Comparison of ENCODE assay signal across 8 mouse cellular contexts in the genomic region with DNA sequence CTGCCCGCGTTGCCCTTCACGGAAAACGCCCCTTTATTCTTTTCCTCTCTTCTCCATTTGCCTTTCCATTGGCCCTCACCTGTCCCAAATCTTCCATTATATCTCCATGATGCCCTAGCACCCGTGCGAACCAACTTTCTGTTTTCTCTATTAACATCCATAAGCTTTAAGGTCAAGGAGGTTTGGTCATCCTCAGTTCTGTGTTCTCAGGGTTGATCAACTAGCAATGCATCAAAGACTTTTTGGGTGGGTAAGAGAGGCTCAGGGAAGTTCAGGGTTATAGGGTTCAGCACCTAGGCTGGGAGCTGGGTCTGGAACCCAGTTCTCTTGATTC. TPM values are rescaled to one million over a fixed set of nuclear protein-coding genes. Genes with fewer than 3 reads are reported as not detected.
DNase-seq lines count a peak whose midpoint lies in the region; ATAC-seq and TF ChIP-seq lines count a peak whose summit lies in the region.

A gene (plus strand): TSS at position 301 of the 334 bp plus-strand sequence.

- no peak for TF ChIP-seq CTCF in E14TG2a.4 (conservative IDR thresholded peaks at IDR 0.05; ENCODE audit: low read length)

- ATAC-seq in hindbrain, embryonic 12.5 days (ENCODE audit: low FRiP score) = no peak
- no peak for ATAC-seq in liver, embryonic 13.5 days (ENCODE audit: low read depth)
- no peak for ATAC-seq in inflammation-experienced regulatory T-cells, adult 6 months

- H3K27me3 ChIP-seq in heart, embryonic 10.5 days (ENCODE audit: insufficient read depth, poor library complexity, severe bottlenecking) = peaks cover 80% of the 10 kb centered on the region
- peaks cover 68% of the 10 kb centered on the region for H3K27me3 ChIP-seq in E14TG2a.4 (ENCODE audit: insufficient read depth, low read length)
- H3K27me3 ChIP-seq in hindbrain, embryonic 12.5 days = peaks cover 18% of the 10 kb centered on the region
- peaks cover 72% of the 10 kb centered on the region for H3K27me3 ChIP-seq in liver, embryonic 13.5 days

- peak within 1 kb of the TSS; percentile 79 for H3K27ac ChIP-seq in heart, embryonic 10.5 days
- peak within 1 kb of the TSS; percentile 98 for H3K27ac ChIP-seq in hindbrain, embryonic 12.5 days
- no peak within 1 kb of the TSS for H3K27ac ChIP-seq in liver, embryonic 13.5 days

- peak within 1 kb of the TSS; percentile 80 for H3K4me2 ChIP-seq in hindbrain, embryonic 12.5 days (replicated peaks)
- H3K4me2 ChIP-seq in liver, embryonic 13.5 days = peak within 1 kb of the TSS; percentile 67

- WGBS in heart, embryonic 10.5 days = 26% methylated on average over 6 of the region's 6 CpGs
- WGBS in hindbrain, embryonic 12.5 days = 23% methylated on average over 6 of the region's 6 CpGs
- WGBS in liver, embryonic 13.5 days (ENCODE audit: insufficient replicate concordance) = 30% methylated on average over 6 of the region's 6 CpGs

- H3K9me3 ChIP-seq in heart, embryonic 10.5 days = no peaks in the 10 kb centered on the region
- H3K9me3 ChIP-seq in E14TG2a.4 (ENCODE audit: low read length) = no peaks in the 10 kb centered on the region
- no peaks in the 10 kb centered on the region for H3K9me3 ChIP-seq in hindbrain, embryonic 12.5 days (replicated peaks)
- no peaks in the 10 kb centered on the region for H3K9me3 ChIP-seq in liver, embryonic 13.5 days (replicated peaks)

- DNase-seq in heart, embryonic 10.5 days (ENCODE audit: low spot score) = no peak
- DNase-seq in heart, adult 9 months (ENCODE audit: low spot score in 2 of 2) = no peak
- no peak for DNase-seq in liver, embryonic 13.5 days
- no peak for DNase-seq in frontal cortex, postnatal 10 days (ENCODE audit: low spot score in 2 of 2)
- DNase-seq in urinary bladder, adult 2 months (ENCODE audit: low spot score) = no peak

- peak within 1 kb of the TSS; percentile 71 for H3K4me3 ChIP-seq in heart, embryonic 10.5 days
- H3K4me3 ChIP-seq in E14TG2a.4 (replicated peaks; ENCODE audit: low read length) = peak within 1 kb of the TSS; percentile 87
- peak within 1 kb of the TSS; percentile 81 for H3K4me3 ChIP-seq in hindbrain, embryonic 12.5 days
- H3K4me3 ChIP-seq in liver, embryonic 13.5 days (replicated peaks) = peak within 1 kb of the TSS; percentile 51

- H3K36me3 ChIP-seq in heart, embryonic 10.5 days = no peaks in the 10 kb centered on the region
- H3K36me3 ChIP-seq in E14TG2a.4 (ENCODE audit: insufficient read depth, low read length) = peaks cover 7% of the 10 kb centered on the region
- peaks cover 13% of the 10 kb centered on the region for H3K36me3 ChIP-seq in hindbrain, embryonic 12.5 days
- H3K36me3 ChIP-seq in liver, embryonic 13.5 days = no peaks in the 10 kb centered on the region

- peak within 1 kb of the TSS; percentile 91 for H3K9ac ChIP-seq in hindbrain, embryonic 12.5 days
- H3K9ac ChIP-seq in liver, embryonic 13.5 days = no peak within 1 kb of the TSS

- H3K4me1 ChIP-seq in heart, embryonic 10.5 days = peaks cover 31% of the 10 kb centered on the region
- peaks cover 42% of the 10 kb centered on the region for H3K4me1 ChIP-seq in E14TG2a.4 (replicated peaks; ENCODE audit: low read depth, low read length)
- H3K4me1 ChIP-seq in hindbrain, embryonic 12.5 days = peaks cover 57% of the 10 kb centered on the region
- H3K4me1 ChIP-seq in liver, embryonic 13.5 days (replicated peaks) = peaks cover 18% of the 10 kb centered on the region

RNA-seq across cellular contexts. Expression of the gene that starts here (rescaled TPM):
- polyA plus RNA-seq in heart, embryonic 10.5 days (2016; fragmentation: Nextera tagmentation; extraction: Ambion mirVana) = 3.7 and 14.0 TPM in 2 replicates
- polyA plus RNA-seq in hindbrain, embryonic 12.5 days (2016; fragmentation: Nextera tagmentation; extraction: Ambion mirVana) = 234 and 254 TPM in 2 replicates
- polyA plus RNA-seq in liver, embryonic 13.5 days (2015; fragmentation: Nextera tagmentation; extraction: Ambion mirVana) = 0.36 and 0.84 TPM in 2 replicates
- not detected for polyA plus RNA-seq in inflammation-experienced regulatory T-cells, adult 6 months (2017; shearing (Covaris generic))
- 1.0 and 1.2 TPM in 2 replicates for polyA plus RNA-seq in urinary bladder, adult 2 months (2012; rRNA removed)

Comparison
In these comparisons a context has a peak if more than half of its experiments do, and no peak if none do; other contexts are left out.
1. RNA of the gene that starts here (polyA plus RNA-seq): 234 to 254 TPM in hindbrain, embryonic 12.5 days; 3.7 to 14.0 TPM in heart, embryonic 10.5 days, 1.0 to 1.2 TPM in urinary bladder, adult 2 months, 0.36 to 0.84 TPM in liver, embryonic 13.5 days and not detected in inflammation-experienced regulatory T-cells, adult 6 months; every median in the first group is over 10 times any median in the second.
2. Peak in every context shown above with its lines, with median percentiles within 50 percentile points of each other: H3K4me3 ChIP-seq.